Mouse (Mus musculus) ES-E14 (cell line): ENCODE measurements around the gene Zfp827.

Experiments
- CHD2 ChIP-seq: IDR thresholded peaks from 2 replicates; pipeline ENCODE4 v1.6.1; 2014; ENCODE audit warnings: mild to moderate bottlenecking, low read depth, low read length, inconsistent platforms
- HCFC1 ChIP-seq: IDR thresholded peaks from 2 replicates; pipeline ENCODE4 v1.6.1; 2012; ENCODE audit warnings: low read length, inconsistent platforms, borderline replicate concordance; ENCODE audit not compliant: insufficient read depth
- MAFK ChIP-seq: IDR thresholded peaks from 2 replicates; pipeline ENCODE4 v1.6.1; 2014; ENCODE audit warnings: mild to moderate bottlenecking, low read depth, low read length, inconsistent platforms; ENCODE audit not compliant: insufficient read depth
- ZC3H11A ChIP-seq: IDR thresholded peaks from 2 replicates; pipeline ENCODE4 v1.6.1; 2012; ENCODE audit warnings: low read depth, mild to moderate bottlenecking, inconsistent platforms, low read length, borderline replicate concordance
- ZNF384 ChIP-seq: IDR thresholded peaks from 2 replicates; pipeline ENCODE4 v1.6.1; 2012; ENCODE audit warnings: low read depth, low read length, inconsistent platforms

DNA sequence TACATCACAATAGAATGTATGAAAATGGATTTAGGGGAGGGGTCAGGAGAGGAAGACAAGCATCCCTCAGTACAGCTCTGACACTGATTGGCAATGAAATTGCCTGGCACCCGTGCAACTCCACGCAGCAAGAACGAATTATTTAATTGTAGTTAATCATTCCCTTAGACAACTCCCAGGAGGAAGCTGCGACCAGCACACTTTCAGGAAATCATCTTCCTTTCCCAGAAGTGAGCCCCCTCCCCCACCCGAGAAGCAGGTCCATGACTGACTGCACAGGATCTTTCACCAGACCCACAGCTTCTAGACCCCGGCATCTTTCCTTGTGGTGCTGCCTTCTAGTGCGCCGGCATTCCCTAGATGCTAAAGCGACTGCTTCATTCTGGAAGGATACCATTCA, 183.4 kb downstream of the Zfp827 start:
- TF ChIP-seq ZNF384 = no peak
- no peak for TF ChIP-seq CHD2
- TF ChIP-seq MAFK = no peak
- no peak for TF ChIP-seq HCFC1
- TF ChIP-seq ZC3H11A = no peak
